Mouse (Mus musculus) myocyte (in vitro differentiated cells): Measurements from ENCODE around the gene Bbs1.

Experiments
- POLR2A ChIP-seq: IDR thresholded peaks from one replicate; pipeline ENCODE4 v1.6.1; 2011; ENCODE audit warnings: low read depth, mild to moderate bottlenecking, control low read depth, moderate library complexity; ENCODE audit not compliant: insufficient read length
- TCF12 ChIP-seq: IDR thresholded peaks from one replicate; pipeline ENCODE4 v1.6.1; 2011; ENCODE audit warnings: mild to moderate bottlenecking, control low read depth; ENCODE audit not compliant: poor library complexity, insufficient read depth, severe bottlenecking

GRCm38 (mm10) chr19:4896780-4897520 lies 9.5 kb downstream of the Bbs1 start:
- TF ChIP-seq POLR2A (no peak), TCF12 (no peak)
